Mouse (Mus musculus) liver, embryonic 16.5 days (tissue): ENCODE measurements around the gene Olfr1022. TPM values are rescaled to one million over a fixed set of nuclear protein-coding genes. Genes with fewer than 3 reads are reported as not detected.

Source experiments
- ATAC-seq: fragments of 200-750 bp; cut with Nextera tagmentation; 2 replicates; pipeline ENCODE4 v1.8.0; 2017; ENCODE audit warnings: low read depth, mild to moderate bottlenecking, moderate number of reproducible peaks, moderate library complexity
- H3K27ac ChIP-seq: fragments of 300-500 bp; sonication (generic); 2 replicates; pipeline ENCODE4 v1.5.1; 2014; ENCODE audit warnings: mild to moderate bottlenecking, low read length
- H3K27me3 ChIP-seq: fragments of 300-500 bp; sonication (generic); 2 replicates; pipeline ENCODE4 v1.6.1; 2014; ENCODE audit warnings: low read depth, low read length, mixed read lengths; ENCODE audit not compliant: control insufficient read depth, insufficient read depth
- H3K36me3 ChIP-seq: fragments of 300-500 bp; sonication (generic); 2 replicates; pipeline ENCODE4 v1.6.1; 2014; ENCODE audit warnings: mild to moderate bottlenecking; ENCODE audit not compliant: control insufficient read depth, insufficient read depth
- H3K4me1 ChIP-seq: fragments of 300-500 bp; sonication (generic); 2 replicates; pipeline ENCODE4 v1.6.1; 2014; ENCODE audit warnings: low read depth, low read length, mixed read lengths; ENCODE audit not compliant: control insufficient read depth
- H3K4me2 ChIP-seq: fragments of 300-500 bp; sonication (generic); 2 replicates; pipeline ENCODE4 v1.6.1; 2014; ENCODE audit warnings: low read depth, low read length, mixed read lengths
- H3K4me3 ChIP-seq: fragments of 300-500 bp; sonication (generic); 2 replicates; pipeline ENCODE4 v1.5.1; 2014; ENCODE audit warnings: low read depth, mild to moderate bottlenecking, low read length
- H3K9ac ChIP-seq: fragments of 300-500 bp; sonication (generic); 2 replicates; pipeline ENCODE4 v1.6.1; 2014; ENCODE audit warnings: low read depth, low read length
- H3K9me3 ChIP-seq: fragments of 300-500 bp; sonication (generic); replicated peaks from 2 replicates; pipeline ENCODE4 v1.6.1; 2016; ENCODE audit warnings: low read length; ENCODE audit not compliant: control insufficient read depth
- WGBS: fragments of 180-500 bp; shearing (Covaris S2); extraction: QIAGEN DNeasy Blood & Tissue Kit; methylation state at CpG from one replicate; pipeline ENCODE4 v1.1.7; 2014; ENCODE audit not compliant: insufficient replicate concordance; 5-methylcytosine and 5-hydroxymethylcytosine counted together
- polyA plus RNA-seq: library from polyadenylated mRNA; unstranded; fragments of >200 nt; fragmentation: Nextera tagmentation; extraction: Ambion mirVana; gene quantifications from 2 replicates; pipeline ENCODE4 v1.2.1, GENCODE M21; 2015

Olfr1022 gene
- polyA plus RNA-seq: not detected in 2 replicates

DNA sequence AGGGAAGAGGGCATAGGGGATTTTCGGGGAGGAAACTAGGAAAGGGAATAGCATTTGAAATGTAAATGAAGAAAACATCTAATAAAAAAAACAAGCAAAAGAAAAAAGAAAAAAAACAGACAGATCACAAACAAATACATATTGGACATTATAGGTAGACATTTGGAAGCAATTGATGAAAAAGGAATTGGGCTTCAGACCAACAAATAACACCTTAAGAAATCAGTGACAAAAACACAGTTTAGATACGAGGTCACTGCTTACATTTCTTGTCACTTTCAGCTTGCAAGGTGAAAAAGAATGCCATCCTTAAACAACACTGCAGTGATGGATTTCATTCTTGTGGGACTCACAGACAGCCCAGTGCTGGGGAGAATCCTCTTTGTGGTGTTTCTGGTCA, at the start of gene Olfr1022:
Olfr1022 (plus strand) TSS at position 301 of the 400 bp plus-strand sequence.
- Histone ChIP-seq H3K9ac (no peak within 1 kb of the TSS), H3K4me2 (no peak within 1 kb of the TSS), H3K4me1 (no peaks in the 10 kb centered on the region), H3K9me3 (no peaks in the 10 kb centered on the region), H3K27ac (no peak within 1 kb of the TSS), H3K4me3 (no peak within 1 kb of the TSS), H3K36me3 (no peaks in the 10 kb centered on the region), H3K27me3 (no peaks in the 10 kb centered on the region)
- WGBS: 20% methylated on average over 2 of the region's 2 CpGs
- ATAC-seq: no peak

- ATAC-seq: no peak
- H3K9me3 ChIP-seq: no peaks in the 10 kb centered on the region
- no peak within 1 kb of the TSS for H3K9ac ChIP-seq
- no peak within 1 kb of the TSS for H3K27ac ChIP-seq
- no peaks in the 10 kb centered on the region for H3K36me3 ChIP-seq
- no peak within 1 kb of the TSS for H3K4me2 ChIP-seq
- no peak within 1 kb of the TSS for H3K4me3 ChIP-seq
- no peaks in the 10 kb centered on the region for H3K27me3 ChIP-seq
- H3K4me1 ChIP-seq: no peaks in the 10 kb centered on the region
These were observed 23.0 kb upstream of the Olfr1022 start, which contains the start of gene Olfr1019 for GRCm38 (mm10) chr2:85845383-85845782. Gene Olfr1019, minus strand, starts transcription at chr2:85845483.

DNA sequence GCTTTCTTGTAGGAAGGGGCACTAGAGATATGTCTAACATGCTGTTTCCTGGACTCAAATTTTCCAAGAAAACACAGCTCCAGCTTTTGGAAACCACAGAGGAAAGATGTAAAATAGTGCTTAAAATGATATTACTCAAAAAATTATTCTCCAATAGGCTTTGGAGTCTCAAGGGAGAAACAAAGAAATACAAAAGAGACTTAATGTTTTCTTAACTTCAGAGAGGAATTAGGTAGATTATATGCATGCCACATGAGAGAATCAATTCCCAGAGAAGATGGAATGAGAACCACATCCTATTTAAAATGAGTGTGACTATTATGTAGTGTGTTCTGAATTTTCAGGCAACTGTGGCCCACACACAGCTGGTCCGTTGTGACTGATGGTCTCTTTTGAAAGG, 21.7 kb upstream of the Olfr1022 start, which contains the start of gene Olfr1020:
Olfr1020 (plus strand) TSS at position 301 of the 400 bp plus-strand sequence.
- H3K27ac ChIP-seq: no peak within 1 kb of the TSS
- no peaks in the 10 kb centered on the region for H3K36me3 ChIP-seq
- no peak for ATAC-seq
- no peak within 1 kb of the TSS for H3K9ac ChIP-seq
- H3K27me3 ChIP-seq: no peaks in the 10 kb centered on the region
- H3K4me1 ChIP-seq: no peaks in the 10 kb centered on the region
- no peak within 1 kb of the TSS for H3K4me3 ChIP-seq
- H3K9me3 ChIP-seq: no peaks in the 10 kb centered on the region
- H3K4me2 ChIP-seq: no peak within 1 kb of the TSS
- WGBS: 57% methylated on average over 1 of the region's 1 CpGs

GRCm38 (mm10) chr2:85885340-85885739, 16.9 kb downstream of the Olfr1022 start, which contains the start of gene Olfr1023:
Gene Olfr1023, plus strand, starts transcription at chr2:85885640.
- no peaks in the 10 kb centered on the region for H3K9me3 ChIP-seq
- no peak within 1 kb of the TSS for H3K4me2 ChIP-seq
- no peak within 1 kb of the TSS for H3K4me3 ChIP-seq
- no peaks in the 10 kb centered on the region for H3K4me1 ChIP-seq
- WGBS: 50% methylated on average over 2 of the region's 2 CpGs
- H3K36me3 ChIP-seq: no peaks in the 10 kb centered on the region
- H3K27ac ChIP-seq: no peak within 1 kb of the TSS
- no peak within 1 kb of the TSS for H3K9ac ChIP-seq
- no peaks in the 10 kb centered on the region for H3K27me3 ChIP-seq
- ATAC-seq: no peak

DNA sequence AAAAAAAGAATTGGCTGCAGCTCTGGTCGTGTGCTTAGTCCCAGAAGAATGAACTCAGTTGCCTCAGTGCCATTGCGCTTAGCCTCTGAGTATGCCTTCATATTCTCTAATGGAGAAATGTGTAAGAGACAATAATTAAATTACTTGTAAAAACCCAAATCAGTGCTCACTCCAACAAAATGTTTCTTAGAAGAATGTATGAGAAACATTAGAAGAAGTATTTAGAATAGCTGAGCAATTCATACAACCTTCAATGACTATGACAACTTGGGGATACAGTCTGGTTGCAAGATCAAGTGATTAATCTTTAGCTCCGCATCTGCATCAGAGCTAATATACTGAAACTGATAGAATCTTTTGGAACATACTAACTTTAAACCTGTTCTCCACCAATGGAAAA, 36.6 kb downstream of the Olfr1022 start, which contains the start of gene Olfr1024:
Olfr1024 (minus strand) TSS at position 101 of the 400 bp plus-strand sequence.
- no peak within 1 kb of the TSS for H3K27ac ChIP-seq
- H3K27me3 ChIP-seq: no peaks in the 10 kb centered on the region
- WGBS: 68% methylated on average over 3 of the region's 3 CpGs
- ATAC-seq: no peak
- H3K4me1 ChIP-seq: no peaks in the 10 kb centered on the region
- no peak within 1 kb of the TSS for H3K4me2 ChIP-seq
- no peak within 1 kb of the TSS for H3K9ac ChIP-seq
- H3K9me3 ChIP-seq: no peaks in the 10 kb centered on the region
- H3K4me3 ChIP-seq: no peak within 1 kb of the TSS
- H3K36me3 ChIP-seq: no peaks in the 10 kb centered on the region

DNA sequence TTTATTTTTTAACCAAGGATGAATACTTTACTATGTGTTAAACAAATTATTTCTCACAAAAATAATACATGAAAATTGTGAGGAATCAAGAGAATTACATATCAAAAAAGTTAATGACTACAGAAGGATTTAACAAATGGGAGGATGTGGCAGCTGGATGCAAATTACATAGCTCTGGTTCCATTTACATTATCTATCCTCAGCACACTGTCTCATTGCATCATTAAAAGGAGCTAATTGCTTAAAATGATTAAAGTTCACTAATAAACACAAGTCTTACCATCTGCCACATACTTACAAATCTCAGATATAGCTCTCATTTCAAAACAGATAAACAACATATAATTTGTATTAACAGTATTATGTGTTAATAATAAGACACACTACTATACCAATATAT, 44.8 kb downstream of the Olfr1022 start:
- Histone ChIP-seq H3K4me1 (no peaks in the 10 kb centered on the region), H3K9ac (no peak overlapping the region), H3K4me3 (no peak overlapping the region), H3K36me3 (no peaks in the 10 kb centered on the region), H3K9me3 (no peaks in the 10 kb centered on the region), H3K27me3 (no peaks in the 10 kb centered on the region), H3K27ac (no peak overlapping the region), H3K4me2 (no peak overlapping the region)
- ATAC-seq: no peak

DNA sequence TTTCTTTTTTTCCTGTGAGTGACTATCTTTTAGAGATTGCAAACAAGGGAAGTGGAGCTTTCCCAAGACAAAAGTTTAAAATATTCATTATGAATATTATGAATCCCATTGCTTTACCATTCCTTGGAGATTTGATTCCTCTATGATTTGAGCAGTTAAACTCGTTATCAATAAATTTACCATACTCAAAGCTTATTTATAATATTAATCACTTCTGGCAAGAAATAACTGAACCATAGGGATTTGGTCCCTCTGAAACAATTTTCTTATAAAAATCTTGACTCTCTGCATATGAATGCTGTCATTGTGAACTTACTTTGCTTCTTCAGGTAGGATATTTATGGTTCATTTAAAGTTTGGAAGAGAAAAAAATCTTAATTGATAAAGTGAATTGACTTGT, 46.5 kb downstream of the Olfr1022 start, which contains the start of gene Olfr1025-ps1:
Olfr1025-ps1 (plus strand) TSS at position 301 of the 400 bp plus-strand sequence.
- Histone ChIP-seq H3K9me3 (no peaks in the 10 kb centered on the region), H3K27ac (no peak within 1 kb of the TSS), H3K9ac (no peak within 1 kb of the TSS), H3K4me1 (no peaks in the 10 kb centered on the region), H3K27me3 (no peaks in the 10 kb centered on the region), H3K4me3 (no peak within 1 kb of the TSS), H3K4me2 (no peak within 1 kb of the TSS), H3K36me3 (no peaks in the 10 kb centered on the region)
- WGBS: 27% methylated on average over 1 of the region's 1 CpGs
- ATAC-seq: no peak

Other genes starting within 250 kb of the Olfr1022 start
- not detected in 2 replicates for gene Olfr1002, start 217.9 kb upstream of the Olfr1022 start, polyA plus RNA-seq
- gene Olfr154, start 204.1 kb upstream of the Olfr1022 start, polyA plus RNA-seq: not detected in 2 replicates
- gene Olfr1006, start 189.8 kb upstream of the Olfr1022 start, polyA plus RNA-seq: not detected in 2 replicates
- not detected in 2 replicates for gene Olfr1008, start 179.2 kb upstream of the Olfr1022 start, polyA plus RNA-seq
- not detected in 2 replicates for gene Olfr1009, start 153.2 kb upstream of the Olfr1022 start, polyA plus RNA-seq
- gene Olfr1012, start 105.8 kb upstream of the Olfr1022 start, polyA plus RNA-seq: not detected in 2 replicates
- not detected in 2 replicates for gene Olfr1013, start 101.5 kb upstream of the Olfr1022 start, polyA plus RNA-seq
- not detected in 2 replicates for gene Olfr1014, start 95.9 kb upstream of the Olfr1022 start, polyA plus RNA-seq
- not detected in 2 replicates for gene Olfr1015, start 86.6 kb upstream of the Olfr1022 start, polyA plus RNA-seq
- not detected in 2 replicates for gene Olfr1016, start 66.0 kb upstream of the Olfr1022 start, polyA plus RNA-seq
- not detected in 2 replicates for gene Olfr1018, start 50.1 kb upstream of the Olfr1022 start, polyA plus RNA-seq
- not detected in 2 replicates for gene Olfr1019, start 23.1 kb upstream of the Olfr1022 start, polyA plus RNA-seq
- gene Olfr1020, start 21.6 kb upstream of the Olfr1022 start, polyA plus RNA-seq: not detected in 2 replicates
- not detected in 2 replicates for gene Olfr1023, start 17.0 kb downstream of the Olfr1022 start, polyA plus RNA-seq
- not detected in 2 replicates for gene Olfr1024, start 36.5 kb downstream of the Olfr1022 start, polyA plus RNA-seq
- gene Olfr1025-ps1, start 46.6 kb downstream of the Olfr1022 start, polyA plus RNA-seq: not detected in 2 replicates
- not detected in 2 replicates for gene Olfr1026, start 53.0 kb downstream of the Olfr1022 start, polyA plus RNA-seq
- gene Olfr1028, start 81.8 kb downstream of the Olfr1022 start, polyA plus RNA-seq: not detected in 2 replicates
- gene Olfr1029, start 105.3 kb downstream of the Olfr1022 start, polyA plus RNA-seq: not detected in 2 replicates
- not detected in 2 replicates for gene Olfr1030, start 110.7 kb downstream of the Olfr1022 start, polyA plus RNA-seq
- not detected in 2 replicates for gene Olfr1031, start 121.7 kb downstream of the Olfr1022 start, polyA plus RNA-seq
- not detected in 2 replicates for gene Olfr1032, start 136.9 kb downstream of the Olfr1022 start, polyA plus RNA-seq
- 1.1 and 1.5 TPM in 2 replicates for gene Olfr1033, start 152.0 kb downstream of the Olfr1022 start, polyA plus RNA-seq
- gene Olfr1034, start 177.3 kb downstream of the Olfr1022 start, polyA plus RNA-seq: 0.05 and 0.06 TPM in 2 replicates
- gene Olfr1036, start 205.4 kb downstream of the Olfr1022 start, polyA plus RNA-seq: not detected in 2 replicates
- not detected in 2 replicates for gene Olfr1037, start 218.8 kb downstream of the Olfr1022 start, polyA plus RNA-seq